Mouse (Mus musculus): Measurements from ENCODE around the gene Mturn.

Mturn gene

DNA sequence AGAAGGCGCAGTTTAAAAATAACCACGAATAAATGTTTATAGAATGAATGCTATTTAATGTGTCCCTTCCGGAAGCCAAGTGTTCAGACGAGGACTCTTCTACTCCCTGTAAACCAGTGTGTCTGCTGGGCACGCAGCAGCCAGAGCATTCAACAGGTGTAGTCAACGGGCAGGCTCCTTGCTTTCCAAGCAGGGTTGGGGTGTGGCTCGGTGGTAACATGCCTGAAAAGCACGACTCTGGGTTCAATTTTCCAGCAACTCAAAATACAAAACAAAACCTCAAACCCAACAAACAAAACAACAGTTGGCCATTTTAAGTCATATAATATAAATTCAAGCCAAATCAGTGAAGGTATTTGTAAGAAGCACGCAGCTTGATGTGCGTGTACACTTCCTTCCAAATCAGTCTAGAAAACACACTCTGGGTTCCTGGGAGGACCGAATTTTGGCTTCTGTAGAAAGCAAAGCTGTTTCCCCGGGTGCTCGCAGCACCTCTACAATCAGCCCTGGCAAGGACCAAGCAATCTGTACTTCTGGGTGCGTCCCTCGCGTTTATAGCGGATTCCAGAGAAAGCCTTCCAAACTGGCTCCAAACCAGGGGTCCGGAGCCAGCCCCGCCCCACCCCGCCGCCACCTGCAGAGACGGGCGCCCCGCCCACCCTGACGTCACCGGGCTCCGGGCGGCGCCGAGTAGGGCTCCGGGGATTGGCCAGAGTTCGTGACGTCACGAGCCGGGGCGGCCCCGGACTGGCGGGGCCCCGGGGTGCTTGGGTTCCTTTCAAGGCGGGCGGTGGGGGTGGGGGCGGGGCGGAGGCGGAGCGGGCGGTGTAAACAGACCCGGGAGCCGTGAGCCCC is at the start of gene Mturn:
Gene Mturn (plus strand): TSS at position 734 of the 855 bp plus-strand sequence.
- in situ Hi-C loops (cut with MboI): loop anchor here (25.0 kb wide), 1 partner anchor 481 kb away; no protein-coding TSS in a partner anchor

DNA sequence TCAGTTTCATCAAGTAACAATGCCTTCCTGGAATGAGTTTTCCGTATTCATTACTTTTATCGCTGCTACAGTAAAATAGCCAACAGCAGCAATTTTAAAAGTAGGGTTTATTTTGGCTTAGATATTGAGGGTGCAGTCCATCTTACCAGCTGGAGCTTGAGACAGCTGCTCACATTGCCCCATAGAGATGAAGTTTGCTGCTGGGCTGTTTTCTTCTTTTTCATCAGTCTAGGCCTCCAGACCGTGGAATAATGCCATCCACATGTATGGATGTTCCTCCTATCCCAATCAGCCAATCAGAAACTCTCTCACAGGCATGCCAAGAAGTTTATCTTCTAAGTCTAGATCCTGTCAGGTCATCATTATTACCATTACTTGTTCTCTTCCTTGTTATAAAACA is 41.5 kb upstream of the Mturn start:
- in situ Hi-C loops (cut with MboI): no loop called here

DNA sequence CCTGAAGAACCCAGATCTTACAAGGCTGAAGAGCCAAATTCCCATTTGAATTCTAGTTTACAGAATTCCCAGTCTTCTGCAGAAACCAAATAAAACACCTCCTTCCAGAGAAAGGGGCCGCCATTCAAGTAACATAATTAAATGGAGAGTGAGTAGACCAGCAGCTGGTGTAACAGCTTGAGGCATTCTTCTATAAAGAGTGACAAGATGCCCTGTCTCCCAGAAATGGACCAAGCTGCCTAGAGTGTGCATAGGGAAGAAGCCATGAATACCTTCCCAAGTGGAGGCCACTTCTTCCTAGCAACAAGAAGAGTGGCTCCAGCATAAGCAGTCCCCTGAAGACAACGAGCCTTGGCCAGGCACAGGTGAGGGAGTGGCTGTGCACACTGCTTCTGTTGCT is 39.5 kb upstream of the Mturn start:
- in situ Hi-C loops (cut with MboI): no loop called here

DNA sequence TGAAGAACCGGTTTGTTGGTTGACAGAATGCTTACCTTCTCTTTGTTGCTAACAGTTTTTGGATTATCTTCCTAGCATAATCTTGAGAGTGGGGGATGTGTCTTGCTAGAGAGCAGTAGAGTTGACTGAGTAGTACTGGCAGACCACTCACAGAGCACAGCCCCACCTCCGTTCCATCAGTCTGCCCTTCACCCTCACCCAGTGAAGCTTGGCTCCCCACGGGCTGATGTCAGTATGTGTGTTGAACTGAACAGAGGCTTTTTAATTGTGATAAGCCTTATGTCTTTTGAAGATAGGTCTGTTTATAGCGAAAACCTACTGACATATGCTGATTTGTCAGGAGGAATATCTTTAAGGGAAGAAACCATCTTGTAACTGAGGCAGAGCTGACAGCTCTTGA is 38.2 kb upstream of the Mturn start:
- in situ Hi-C loops (cut with MboI): no loop called here

DNA sequence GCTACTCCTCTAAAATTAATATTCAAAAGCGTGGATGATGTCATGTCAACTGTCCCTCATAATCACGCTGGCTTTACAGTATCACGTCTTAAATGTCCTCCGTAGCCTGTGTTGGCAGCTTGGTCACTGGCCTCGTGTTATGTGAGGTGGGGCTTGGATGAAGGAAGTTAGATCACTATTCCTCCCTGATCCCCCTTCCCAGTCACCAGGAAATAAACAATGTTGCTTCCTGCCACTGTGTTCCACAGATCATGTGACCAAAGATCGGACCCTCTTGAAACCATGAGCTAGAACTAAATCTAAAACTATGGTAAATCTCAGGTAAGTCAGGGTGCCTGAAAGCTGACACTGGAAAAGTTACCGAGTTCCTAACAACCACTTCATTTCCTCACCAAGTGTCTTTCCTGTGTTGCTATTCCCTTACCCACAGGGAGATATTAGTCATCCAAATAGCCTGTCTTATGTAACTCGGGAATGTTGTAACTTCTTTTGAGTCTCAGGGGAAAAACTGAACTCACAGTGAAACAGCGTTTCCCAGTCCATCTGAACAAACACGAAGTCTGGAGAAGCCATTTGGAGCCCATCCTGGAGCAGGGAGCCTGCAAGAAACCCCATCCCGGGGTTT is 25.8 kb upstream of the Mturn start:
- in situ Hi-C loops (cut with MboI): no loop called here

DNA sequence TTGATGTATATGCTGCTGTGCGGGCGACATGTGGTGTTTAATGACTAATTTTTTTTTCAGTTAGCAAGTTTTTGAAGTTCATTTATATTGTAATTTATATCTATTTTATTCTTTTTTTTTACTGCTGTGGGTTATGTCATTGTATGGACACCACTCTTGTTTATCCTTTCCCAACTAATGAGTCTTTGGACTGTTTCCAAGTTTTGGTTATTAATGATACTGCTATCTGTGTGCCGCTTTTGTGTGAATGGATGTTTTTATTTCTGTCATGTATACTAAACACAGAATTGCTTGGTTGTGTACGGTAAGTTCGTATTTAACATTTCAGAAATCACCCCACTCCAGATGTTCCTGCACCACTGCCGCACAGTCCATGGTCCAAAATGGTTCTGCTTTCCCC is 23.6 kb upstream of the Mturn start:
- in situ Hi-C loops (cut with MboI): no loop called here

DNA sequence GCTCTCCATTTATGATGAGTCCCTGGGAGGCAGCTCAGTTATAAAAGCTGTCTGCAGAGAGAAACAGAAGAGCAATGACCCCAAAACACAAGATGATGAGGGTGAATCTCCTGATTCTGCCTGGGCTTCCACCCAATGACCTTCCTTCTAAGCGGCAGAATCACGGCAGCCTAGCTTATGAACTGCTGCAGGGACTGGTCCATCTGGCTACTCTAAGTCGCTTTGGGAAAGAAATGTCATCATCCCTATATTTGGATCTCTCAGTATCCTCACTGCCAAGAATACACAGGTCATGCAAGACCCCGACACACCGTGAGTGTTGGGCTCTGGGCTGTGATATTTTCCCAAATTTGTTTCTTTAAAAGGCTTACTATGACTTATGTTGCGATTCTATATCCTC is 11.6 kb upstream of the Mturn start:
- in situ Hi-C loops (cut with MboI): no loop called here

DNA sequence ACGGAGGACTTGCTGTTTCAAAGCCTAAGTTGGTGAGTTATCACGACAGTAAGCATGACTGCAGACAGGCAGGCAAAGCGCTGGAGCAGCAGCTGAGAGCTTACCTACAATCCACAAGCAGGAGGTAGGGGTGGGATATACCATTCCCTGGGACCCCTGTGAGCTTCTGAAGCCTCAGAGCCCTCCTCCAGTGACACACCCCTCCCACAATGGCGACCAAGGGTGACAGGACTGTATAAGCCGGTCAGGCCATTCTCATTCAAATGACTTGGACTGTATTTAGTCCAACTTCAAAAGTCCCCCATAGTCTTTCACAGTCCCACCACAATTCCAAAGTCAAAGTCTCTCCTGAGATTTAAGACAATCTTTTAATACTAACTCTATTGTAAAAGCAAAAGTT is 8.5 kb upstream of the Mturn start:
- in situ Hi-C loops (cut with MboI): no loop called here

DNA sequence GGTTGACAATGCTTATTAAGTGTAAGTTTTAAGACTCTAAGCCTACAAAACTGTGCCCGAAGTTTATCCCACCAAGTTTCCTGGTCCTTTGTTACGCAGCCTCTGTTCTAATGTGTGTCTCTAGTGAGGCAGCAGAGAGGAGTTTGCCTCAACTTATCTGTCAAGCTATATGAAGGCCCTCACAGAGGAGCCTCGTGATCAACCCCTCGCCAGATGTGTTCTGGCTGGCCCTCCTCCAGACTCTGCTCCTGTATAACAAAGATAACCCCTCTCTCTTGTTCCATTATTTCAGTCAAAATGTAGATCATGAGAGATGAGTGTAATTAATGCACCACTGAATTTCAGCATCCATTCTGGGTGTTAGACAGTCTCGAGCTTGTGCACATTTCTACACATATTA is 1.7 kb upstream of the Mturn start:
- in situ Hi-C loops (cut with MboI): loop anchor here (25.0 kb wide), 1 partner anchor 483 kb away; no protein-coding TSS in a partner anchor

DNA sequence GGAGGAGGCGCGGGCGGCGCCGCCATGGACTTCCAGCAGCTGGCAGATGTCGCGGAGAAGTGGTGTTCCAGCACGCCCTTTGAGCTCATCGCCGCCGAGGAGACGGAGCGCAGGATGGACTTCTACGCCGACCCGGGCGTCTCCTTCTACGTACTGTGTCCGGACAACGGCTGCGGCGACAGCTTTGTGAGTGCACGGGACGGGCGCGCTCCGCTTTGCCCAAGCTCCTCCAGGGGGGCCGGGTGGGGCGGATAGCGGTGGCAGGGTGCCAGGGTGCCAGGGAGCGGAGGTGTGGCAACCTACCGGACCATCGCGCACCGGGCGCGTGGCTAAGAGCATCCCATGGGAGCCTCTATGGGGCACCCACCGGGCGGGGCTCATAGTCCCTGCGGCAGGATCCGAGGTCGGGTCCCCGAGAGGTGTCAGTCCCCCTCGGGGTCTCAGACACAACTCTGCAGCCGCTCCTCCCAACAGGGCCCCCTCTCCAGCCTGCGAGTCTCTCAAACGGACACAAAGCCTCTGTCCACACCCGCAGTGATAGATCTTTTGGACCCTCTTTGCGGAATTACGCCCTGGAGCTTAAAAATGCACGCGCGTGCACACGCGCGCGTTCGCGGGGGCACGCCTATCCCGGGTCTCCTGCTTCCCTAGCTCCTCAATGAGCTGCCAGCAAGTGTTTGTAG is 463 bp downstream of the Mturn start:
- in situ Hi-C loops (cut with MboI): loop anchor here (25.0 kb wide), 1 partner anchor 480 kb away; no protein-coding TSS in a partner anchor

DNA sequence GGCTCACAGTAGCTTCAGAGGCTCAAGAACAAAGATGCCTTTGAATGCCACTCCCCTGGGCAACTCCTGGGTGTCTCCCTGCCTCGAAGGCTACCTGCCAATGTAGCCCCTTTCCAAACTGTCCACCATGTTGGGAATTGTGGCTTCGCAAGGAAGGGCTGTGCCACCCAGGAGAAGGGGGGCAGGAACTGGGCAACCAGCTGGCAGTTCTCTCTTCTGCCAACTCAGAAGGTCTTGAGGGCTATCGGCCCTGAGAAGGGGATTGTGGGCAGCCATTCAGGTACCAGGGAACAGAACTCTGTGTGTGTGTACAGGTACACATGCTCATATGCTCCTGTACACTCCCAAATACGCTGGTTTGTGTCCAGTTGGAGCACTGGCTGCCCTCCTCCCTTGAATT is 2.7 kb downstream of the Mturn start:
- in situ Hi-C loops (cut with MboI): loop anchor here (25.0 kb wide), 1 partner anchor 478 kb away; no protein-coding TSS in a partner anchor

DNA sequence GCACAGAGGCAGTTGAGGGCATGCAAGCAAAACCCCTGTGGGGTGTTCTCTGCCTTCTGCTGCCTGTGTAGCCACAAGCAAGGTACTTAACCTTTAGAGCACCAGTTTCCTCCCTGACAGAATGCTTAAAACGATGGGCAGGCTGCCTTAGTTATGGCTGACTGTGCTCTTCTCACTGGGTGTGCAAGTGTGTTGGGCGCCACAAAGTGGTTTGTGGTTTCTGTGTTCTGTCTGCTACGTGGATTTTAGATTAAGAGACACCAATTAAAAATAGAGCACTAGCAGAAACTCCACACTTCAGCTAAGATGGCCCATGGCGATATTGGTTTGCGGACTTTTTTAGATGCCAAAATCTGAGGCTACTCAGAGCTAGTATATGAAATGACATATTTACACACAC is 3.7 kb downstream of the Mturn start:
- in situ Hi-C loops (cut with MboI): loop anchor here (25.0 kb wide), 1 partner anchor 477 kb away; no protein-coding TSS in a partner anchor

DNA sequence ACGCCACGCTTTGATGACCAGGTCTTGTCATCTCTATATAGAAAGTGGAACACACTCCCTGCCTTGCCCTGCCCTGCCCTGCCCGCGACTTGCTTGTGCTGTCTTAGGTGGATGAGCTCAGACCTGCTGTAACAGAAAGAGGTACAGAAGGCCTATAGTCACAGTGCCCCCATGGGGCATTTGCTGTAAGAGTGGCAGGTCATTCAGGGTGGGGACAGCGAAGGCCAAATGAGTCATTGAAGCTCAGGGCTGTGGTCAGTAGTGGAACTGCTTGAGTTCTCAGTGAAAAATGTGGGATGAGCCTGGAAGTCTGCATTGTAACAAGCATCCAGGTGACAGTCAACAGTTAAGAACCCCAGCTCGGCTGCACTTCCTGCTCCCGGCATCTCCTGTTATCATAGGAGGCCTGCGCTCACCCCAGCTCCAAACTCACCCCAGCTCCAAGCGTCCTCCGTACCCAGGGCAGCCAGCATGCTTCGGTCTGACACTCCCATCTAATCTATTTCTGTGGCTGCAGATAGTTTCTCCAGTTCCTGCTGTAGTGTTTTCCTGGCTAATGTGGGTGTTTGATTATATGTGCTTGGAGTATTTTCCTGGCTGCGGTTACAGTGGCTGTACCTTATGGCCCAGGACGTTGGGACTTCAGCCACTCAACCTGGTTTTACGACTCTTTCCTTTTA is 4.4 kb downstream of the Mturn start:
- in situ Hi-C loops (cut with MboI): loop anchor here (25.0 kb wide), 1 partner anchor 476 kb away; no protein-coding TSS in a partner anchor

DNA sequence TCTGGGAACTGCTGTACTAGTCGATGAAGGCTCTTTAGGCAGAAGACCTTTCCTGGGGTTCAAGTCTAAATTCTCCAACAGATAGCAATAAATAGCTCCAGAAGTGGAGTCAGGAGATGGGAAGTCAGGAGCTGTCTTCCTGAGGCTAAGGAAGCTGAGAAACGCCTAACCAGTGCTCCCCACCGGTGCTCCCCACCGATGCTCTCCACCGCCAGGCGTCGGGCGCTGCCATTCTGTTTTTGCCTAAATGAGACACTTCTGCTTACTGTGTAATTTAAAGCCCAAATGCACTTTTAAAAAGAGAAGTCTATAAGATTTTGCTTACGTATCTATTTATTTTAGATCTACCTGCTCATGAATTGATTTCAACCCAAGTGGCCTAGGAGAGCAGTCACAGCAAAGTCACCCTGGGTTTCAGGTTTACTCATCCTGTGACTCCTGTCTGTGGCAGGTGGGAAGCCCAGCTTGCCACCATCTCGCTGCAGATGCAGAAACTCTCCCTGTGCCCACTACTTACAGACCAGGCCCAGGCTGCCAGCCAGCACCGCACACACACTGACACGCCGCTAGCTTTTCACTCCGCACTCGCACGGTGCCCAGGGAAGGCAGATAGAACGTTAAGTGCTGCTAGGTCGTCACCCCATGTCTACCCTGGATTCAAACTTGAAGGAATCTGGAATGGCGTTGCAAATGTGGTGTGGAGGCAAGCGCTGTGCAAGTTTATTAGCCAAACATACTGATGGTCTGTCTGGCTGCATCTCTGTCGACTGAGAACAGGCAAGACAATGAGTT is 5.7 kb downstream of the Mturn start:
- in situ Hi-C loops (cut with MboI): loop anchor here (25.0 kb wide), 1 partner anchor 475 kb away; no protein-coding TSS in a partner anchor

DNA sequence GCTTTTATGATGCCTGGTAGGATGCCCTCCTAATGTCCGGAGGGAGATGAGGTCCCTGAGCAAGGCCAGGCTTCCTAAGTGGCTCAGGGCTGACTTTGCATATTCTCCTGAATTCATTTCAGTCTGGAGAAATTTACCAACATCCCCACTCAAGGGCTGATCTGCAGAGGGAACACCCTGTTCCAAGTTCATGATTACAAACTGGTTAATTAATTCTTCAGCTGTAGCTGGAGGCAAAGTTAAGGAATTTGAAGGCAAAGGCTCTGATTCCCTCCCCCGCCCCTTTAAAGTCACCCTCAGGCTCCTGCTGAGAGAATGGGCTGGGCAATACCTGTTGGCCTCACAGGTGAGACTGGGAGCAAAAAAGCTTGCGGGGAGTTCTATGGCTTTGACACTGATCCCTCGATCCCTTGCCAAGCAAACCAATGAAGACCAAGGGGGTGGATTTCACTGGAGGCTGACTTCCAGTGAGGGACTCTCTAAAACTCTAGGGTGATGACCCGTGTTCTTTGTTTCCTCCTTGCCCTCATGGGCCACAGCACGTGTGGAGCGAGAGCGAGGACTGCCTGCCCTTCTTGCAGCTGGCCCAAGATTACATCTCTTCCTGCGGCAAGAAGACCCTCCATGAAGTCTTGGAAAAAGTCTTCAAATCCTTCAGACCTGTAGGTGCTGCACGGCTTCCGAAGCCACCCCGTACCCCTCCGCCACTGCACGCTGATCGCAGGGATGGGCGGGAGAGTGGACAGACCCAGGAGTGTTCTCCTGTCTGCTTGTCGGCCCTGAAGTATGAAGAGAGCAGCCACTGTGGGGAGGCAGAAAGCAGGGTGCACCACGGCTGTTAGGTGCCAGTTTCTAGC is 7.3 kb downstream of the Mturn start:
- in situ Hi-C loops (cut with MboI): loop anchor here (25.0 kb wide), 1 partner anchor 474 kb away; no protein-coding TSS in a partner anchor

DNA sequence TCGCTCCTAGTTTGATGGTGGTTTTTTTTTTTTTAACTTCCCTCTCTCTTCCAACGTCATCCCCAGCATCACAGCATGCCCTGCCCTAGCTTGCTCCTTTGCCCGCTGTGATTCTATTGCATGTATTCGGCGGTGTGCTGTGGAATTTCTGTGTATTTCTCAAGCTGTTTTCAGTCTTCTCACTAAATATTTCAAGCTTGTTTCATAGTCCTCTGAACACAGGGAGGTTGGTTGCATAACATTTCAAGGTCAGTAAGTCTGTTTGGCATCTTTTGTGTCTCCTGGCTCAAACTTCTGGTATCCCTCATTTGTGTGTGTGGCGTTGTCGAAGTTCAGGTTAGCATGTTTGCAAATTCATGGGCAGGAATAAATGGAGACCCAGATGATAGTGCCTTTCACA is 8.3 kb downstream of the Mturn start:
- in situ Hi-C loops (cut with MboI): loop anchor here (25.0 kb wide), 1 partner anchor 473 kb away; no protein-coding TSS in a partner anchor

DNA sequence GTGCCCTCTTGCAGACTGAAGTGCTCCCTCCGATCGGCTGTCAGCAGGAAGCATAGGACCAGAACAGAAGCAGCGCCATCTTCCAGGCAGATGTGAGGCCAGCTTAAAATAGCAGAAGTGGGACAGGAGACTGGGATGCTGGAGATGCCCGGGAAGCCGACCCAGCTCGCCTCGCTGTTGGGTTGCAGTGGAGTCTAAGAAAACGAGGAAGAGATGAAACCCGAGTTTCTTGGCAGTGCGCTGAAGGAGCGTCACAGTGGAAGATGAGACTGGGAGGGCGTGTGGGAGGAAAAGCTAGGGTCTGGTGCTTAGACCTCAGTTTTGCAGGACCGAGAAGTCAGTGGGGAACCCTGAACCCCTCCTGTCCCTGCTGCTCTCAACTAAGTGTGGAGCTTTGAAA is 9.4 kb downstream of the Mturn start:
- in situ Hi-C loops (cut with MboI): loop anchor here (25.0 kb wide), 1 partner anchor 471 kb away; no protein-coding TSS in a partner anchor

DNA sequence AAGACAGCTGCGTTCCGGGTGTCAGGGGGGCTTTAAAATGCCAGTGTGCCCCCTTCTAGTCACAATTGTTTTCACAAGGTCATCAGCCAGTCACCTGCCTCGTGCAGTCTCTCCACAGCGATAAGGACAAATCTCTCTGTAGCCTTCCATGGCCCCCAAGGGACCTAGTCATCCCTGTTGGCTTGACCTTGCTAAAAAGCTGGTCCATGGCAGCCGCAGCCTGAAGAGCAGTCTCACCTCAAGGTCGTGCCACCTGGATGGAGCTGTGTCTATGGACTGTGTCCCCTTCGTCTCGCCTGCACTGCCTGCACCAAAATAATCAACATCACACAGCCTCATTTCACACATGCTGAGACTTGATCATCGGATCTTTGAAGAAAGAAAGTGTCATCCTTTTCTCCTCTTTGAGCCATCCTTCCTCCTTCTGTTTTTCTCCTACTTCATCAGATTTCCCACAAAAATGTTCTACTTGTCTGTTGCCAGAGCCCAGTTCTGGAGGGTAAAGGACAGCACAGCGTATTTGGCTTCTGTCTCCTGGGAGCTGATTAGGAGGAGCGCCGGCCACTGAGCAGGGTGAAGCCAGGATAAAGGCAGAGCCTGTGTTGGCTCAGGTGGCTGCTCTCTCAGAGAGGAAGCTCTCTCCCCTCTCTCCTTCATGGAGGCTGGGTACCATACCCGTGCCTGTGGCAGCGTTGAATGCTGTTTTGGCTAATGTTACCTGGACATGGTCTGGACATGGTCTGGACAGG is 10.1 kb downstream of the Mturn start:
- in situ Hi-C loops (cut with MboI): loop anchor here (25.0 kb wide), 1 partner anchor 471 kb away; no protein-coding TSS in a partner anchor

DNA sequence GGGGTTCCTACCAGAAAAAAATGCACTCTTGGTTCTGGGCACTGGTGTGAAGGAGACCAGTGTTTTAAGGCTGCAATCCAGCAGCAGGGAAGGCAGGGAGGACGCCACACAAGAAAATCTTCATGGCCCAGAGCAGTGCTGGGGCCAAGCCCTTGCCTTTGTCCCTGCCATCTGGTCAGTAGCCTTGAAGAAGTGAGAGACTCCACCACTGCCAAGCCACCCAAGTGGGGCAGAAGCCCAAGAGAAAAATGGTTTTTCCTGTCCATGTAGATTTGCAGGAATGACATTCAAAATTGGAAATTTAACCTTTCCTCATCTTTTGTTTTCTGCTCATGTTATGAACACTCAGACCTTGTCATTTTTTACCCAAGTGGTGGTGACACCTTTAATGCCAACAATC is 10.8 kb downstream of the Mturn start:
- in situ Hi-C loops (cut with MboI): loop anchor here (25.0 kb wide), 1 partner anchor 470 kb away; no protein-coding TSS in a partner anchor

Measured in mature B cell (primary cell).